Mouse (Mus musculus): Measurements from ENCODE around the gene Gm17455. TPM values are rescaled to one million over a fixed set of nuclear protein-coding genes. Genes with fewer than 3 reads are reported as not detected.

Gene Gm17455
- polyA plus RNA-seq, 1 experiment from 2014 or later, result 0.74 TPM

- TF ChIP-seq EP300 (optimal IDR thresholded peaks at IDR 0.05) (no peak), CTCF (IDR thresholded peaks at IDR 0.05; ENCODE audit: low read depth) (peak; percentile 89)
- no peak overlapping the region for H3K27ac ChIP-seq (replicated peaks)
- H3K4me2 ChIP-seq (replicated peaks; ENCODE audit: low read depth), result no peak overlapping the region
- no peak overlapping the region for H3K4me3 ChIP-seq (ENCODE audit: low read depth, low read length)
- no peak for ATAC-seq (ENCODE audit: low FRiP score, low TSS enrichment)
- DNase-seq (ENCODE audit: low spot score), result peak; percentile 78
- no peaks in the 10 kb centered on the region for H3K36me3 ChIP-seq (ENCODE audit: control insufficient read depth, insufficient read depth, low read length)
- no peaks in the 10 kb centered on the region for H3K27me3 ChIP-seq (ENCODE audit: control insufficient read depth, insufficient read depth, low read length)
- H3K9me3 ChIP-seq (ENCODE audit: control insufficient read depth, low read length), result no peaks in the 10 kb centered on the region
- H3K4me1 ChIP-seq (replicated peaks; ENCODE audit: control insufficient read depth, insufficient read depth), result no peaks in the 10 kb centered on the region
- no peak overlapping the region for H3K9ac ChIP-seq (ENCODE audit: low read length)
- WGBS, result 3% methylated on average over 3 of the region's 3 CpGs
Observed at GRCm38 (mm10) chr10:60418137-60418536, 18.6 kb downstream of the Gm17455 start.

DNA sequence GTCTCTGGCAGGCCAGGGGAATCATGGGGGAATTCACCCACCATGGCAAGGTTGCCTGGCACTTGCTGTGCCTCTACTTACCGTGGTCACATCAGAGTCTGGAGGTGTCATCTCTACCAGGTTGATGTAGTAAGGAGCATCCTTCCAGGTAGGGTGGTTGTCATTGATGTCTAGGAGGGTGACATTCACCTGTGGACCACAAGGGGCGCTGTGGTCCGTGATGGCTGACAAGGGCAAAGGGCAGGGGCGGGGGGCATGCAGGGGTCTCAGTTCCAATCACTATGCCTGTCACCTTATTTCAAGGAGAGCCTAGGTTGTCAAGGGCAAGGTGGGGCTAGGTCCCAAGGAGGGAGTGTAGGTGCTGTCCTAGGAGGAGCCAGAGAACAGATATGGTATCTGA, 20.1 kb downstream of the Gm17455 start:
- Histone ChIP-seq H3K9me3 (ENCODE audit: control insufficient read depth, low read length) (no peaks in the 10 kb centered on the region), H3K27me3 (ENCODE audit: control insufficient read depth, insufficient read depth, low read length) (no peaks in the 10 kb centered on the region), H3K9ac (ENCODE audit: low read length) (no peak overlapping the region), H3K27ac (replicated peaks) (no peak overlapping the region), H3K4me1 (replicated peaks; ENCODE audit: control insufficient read depth, insufficient read depth) (no peaks in the 10 kb centered on the region), H3K4me3 (ENCODE audit: low read depth, low read length) (no peak overlapping the region), H3K4me2 (replicated peaks; ENCODE audit: low read depth) (no peak overlapping the region), H3K36me3 (ENCODE audit: control insufficient read depth, insufficient read depth, low read length) (no peaks in the 10 kb centered on the region)
- TF ChIP-seq CTCF (IDR thresholded peaks at IDR 0.05; ENCODE audit: low read depth) (peak; percentile 70), EP300 (optimal IDR thresholded peaks at IDR 0.05) (no peak)
- no peak for DNase-seq (ENCODE audit: low spot score)
- no peak for ATAC-seq (ENCODE audit: low FRiP score, low TSS enrichment)
- WGBS, result 32% methylated on average over 4 of the region's 4 CpGs

GRCm38 (mm10) chr10:60422756-60423155, 23.2 kb downstream of the Gm17455 start:
- H3K9me3 ChIP-seq (ENCODE audit: control insufficient read depth, low read length), result no peaks in the 10 kb centered on the region
- H3K36me3 ChIP-seq (ENCODE audit: control insufficient read depth, insufficient read depth, low read length), result no peaks in the 10 kb centered on the region
- no peak for DNase-seq (ENCODE audit: low spot score)
- WGBS, result 62% methylated on average over 7 of the region's 7 CpGs
- H3K4me1 ChIP-seq (replicated peaks; ENCODE audit: control insufficient read depth, insufficient read depth), result no peaks in the 10 kb centered on the region
- H3K27ac ChIP-seq (replicated peaks), result no peak overlapping the region
- TF ChIP-seq EP300 (optimal IDR thresholded peaks at IDR 0.05) (no peak), CTCF (IDR thresholded peaks at IDR 0.05; ENCODE audit: low read depth) (no peak)
- H3K4me2 ChIP-seq (replicated peaks; ENCODE audit: low read depth), result no peak overlapping the region
- H3K27me3 ChIP-seq (ENCODE audit: control insufficient read depth, insufficient read depth, low read length), result no peaks in the 10 kb centered on the region
- H3K4me3 ChIP-seq (ENCODE audit: low read depth, low read length), result no peak overlapping the region
- ATAC-seq (ENCODE audit: low FRiP score, low TSS enrichment), result no peak
- H3K9ac ChIP-seq (ENCODE audit: low read length), result no peak overlapping the region

DNA sequence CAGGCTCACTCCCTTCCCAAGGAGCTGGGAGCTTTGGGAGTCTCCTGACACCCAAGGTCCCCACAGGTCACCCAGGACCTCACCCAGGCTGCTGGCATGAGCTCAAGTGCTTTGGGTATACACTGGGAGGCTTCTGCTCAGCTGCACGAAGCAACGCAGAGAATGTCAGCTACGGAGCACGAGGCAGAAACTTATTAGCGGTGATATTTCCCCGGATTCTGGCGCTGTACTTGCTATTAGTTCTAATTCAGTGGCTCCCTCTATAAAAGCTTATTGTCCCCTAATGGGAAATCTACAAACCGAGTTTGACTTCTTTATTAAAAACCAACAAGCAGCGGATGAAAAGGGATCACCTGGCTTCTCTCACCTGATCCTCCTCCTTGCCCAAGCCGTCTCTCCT, 30.5 kb downstream of the Gm17455 start:
- H3K4me3 ChIP-seq (ENCODE audit: low read depth, low read length), result no peak overlapping the region
- no peak overlapping the region for H3K9ac ChIP-seq (ENCODE audit: low read length)
- H3K9me3 ChIP-seq (ENCODE audit: control insufficient read depth, low read length), result no peaks in the 10 kb centered on the region
- ATAC-seq (ENCODE audit: low FRiP score, low TSS enrichment) (no peak), DNase-seq (ENCODE audit: low spot score) (no peak)
- H3K4me2 ChIP-seq (replicated peaks; ENCODE audit: low read depth), result no peak overlapping the region
- TF ChIP-seq CTCF (IDR thresholded peaks at IDR 0.05; ENCODE audit: low read depth), result no peak
- TF ChIP-seq EP300 (optimal IDR thresholded peaks at IDR 0.05), result no peak
- WGBS, result 79% methylated on average over 10 of the region's 10 CpGs
- no peaks in the 10 kb centered on the region for H3K27me3 ChIP-seq (ENCODE audit: control insufficient read depth, insufficient read depth, low read length)
- H3K27ac ChIP-seq (replicated peaks), result no peak overlapping the region
- H3K36me3 ChIP-seq (ENCODE audit: control insufficient read depth, insufficient read depth, low read length), result no peaks in the 10 kb centered on the region
- H3K4me1 ChIP-seq (replicated peaks; ENCODE audit: control insufficient read depth, insufficient read depth), result no peaks in the 10 kb centered on the region

- 56% methylated on average over 6 of the region's 6 CpGs for WGBS
- Histone ChIP-seq H3K9me3 (ENCODE audit: control insufficient read depth, low read length) (no peaks in the 10 kb centered on the region), H3K4me3 (ENCODE audit: low read depth, low read length) (no peak overlapping the region), H3K9ac (ENCODE audit: low read length) (no peak overlapping the region), H3K27ac (replicated peaks) (no peak overlapping the region), H3K27me3 (ENCODE audit: control insufficient read depth, insufficient read depth, low read length) (no peaks in the 10 kb centered on the region), H3K4me1 (replicated peaks; ENCODE audit: control insufficient read depth, insufficient read depth) (no peaks in the 10 kb centered on the region), H3K4me2 (replicated peaks; ENCODE audit: low read depth) (no peak overlapping the region), H3K36me3 (ENCODE audit: control insufficient read depth, insufficient read depth, low read length) (no peaks in the 10 kb centered on the region)
- ATAC-seq (ENCODE audit: low FRiP score, low TSS enrichment) (no peak), DNase-seq (ENCODE audit: low spot score) (no peak)
- TF ChIP-seq EP300 (optimal IDR thresholded peaks at IDR 0.05), result no peak
- TF ChIP-seq CTCF (IDR thresholded peaks at IDR 0.05; ENCODE audit: low read depth), result no peak
Observed at GRCm38 (mm10) chr10:60430591-60430990, 31.1 kb downstream of the Gm17455 start.

DNA sequence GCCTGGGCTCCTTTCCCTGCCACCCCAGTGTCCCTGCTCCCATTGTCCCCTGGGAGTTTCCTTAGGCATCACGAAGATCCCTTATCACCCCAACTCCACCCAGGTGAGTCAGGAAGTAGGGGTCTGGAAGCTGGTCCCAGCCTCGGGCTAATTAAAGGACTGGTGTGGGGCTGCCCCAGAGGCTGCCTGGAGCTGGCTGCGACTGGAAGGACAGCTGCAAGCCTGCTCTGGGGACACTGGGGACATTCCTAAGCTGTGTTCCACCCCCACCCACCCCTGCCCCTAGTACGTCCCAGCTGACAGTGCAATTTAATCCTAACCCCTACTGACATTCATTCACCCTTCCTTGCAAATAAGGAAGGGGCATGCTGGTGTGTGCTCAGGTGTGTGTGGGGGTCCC, 33.2 kb downstream of the Gm17455 start:
- ATAC-seq (ENCODE audit: low FRiP score, low TSS enrichment) (no peak), DNase-seq (ENCODE audit: low spot score) (no peak)
- no peak overlapping the region for H3K4me3 ChIP-seq (ENCODE audit: low read depth, low read length)
- H3K4me1 ChIP-seq (replicated peaks; ENCODE audit: control insufficient read depth, insufficient read depth), result no peaks in the 10 kb centered on the region
- no peaks in the 10 kb centered on the region for H3K27me3 ChIP-seq (ENCODE audit: control insufficient read depth, insufficient read depth, low read length)
- no peaks in the 10 kb centered on the region for H3K36me3 ChIP-seq (ENCODE audit: control insufficient read depth, insufficient read depth, low read length)
- no peaks in the 10 kb centered on the region for H3K9me3 ChIP-seq (ENCODE audit: control insufficient read depth, low read length)
- no peak overlapping the region for H3K27ac ChIP-seq (replicated peaks)
- no peak for TF ChIP-seq CTCF (IDR thresholded peaks at IDR 0.05; ENCODE audit: low read depth)
- TF ChIP-seq EP300 (optimal IDR thresholded peaks at IDR 0.05), result no peak
- H3K4me2 ChIP-seq (replicated peaks; ENCODE audit: low read depth), result no peak overlapping the region
- WGBS, result 22% methylated on average over 4 of the region's 4 CpGs
- H3K9ac ChIP-seq (ENCODE audit: low read length), result no peak overlapping the region

All from stomach, postnatal 0 days (tissue).